Mouse (Mus musculus): Measurements from ENCODE around the gene Reln.

DNA sequence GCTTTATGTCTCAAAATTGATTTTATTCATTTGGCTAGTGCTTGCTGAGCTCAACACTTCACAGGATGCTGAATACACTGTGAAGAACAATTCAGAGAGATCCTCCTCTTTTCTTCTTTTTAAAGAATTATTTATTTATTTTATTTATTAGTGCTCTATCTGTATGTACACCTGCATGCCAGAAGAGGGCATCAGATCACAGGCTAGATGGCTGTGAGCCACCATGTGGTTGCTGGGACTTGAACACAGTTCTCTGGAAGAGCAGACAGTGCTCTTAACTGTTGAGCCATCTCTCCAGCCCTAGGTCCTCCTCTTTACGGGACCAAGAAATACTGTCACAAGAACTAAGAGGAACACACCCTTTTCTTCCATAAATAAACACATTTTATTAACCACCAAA lies 399.9 kb downstream of the Reln start:
- no peak for TF ChIP-seq CTCF (IDR thresholded peaks at IDR 0.05; ENCODE audit: extremely low read depth, insufficient read depth, low read length)
- TF ChIP-seq POLR2A (IDR thresholded peaks at IDR 0.05; ENCODE audit: extremely low read depth, insufficient read depth, low read length), result no peak
